Mouse (Mus musculus) MEL (cell line): Measurements from ENCODE around the gene Spic. TPM values are rescaled to one million over a fixed set of nuclear protein-coding genes. Genes with fewer than 3 reads are reported as not detected.

ENCODE experiments used
- DNase-seq: peaks from one replicate; pipeline ENCODE4 v3.0.0; 2011; ENCODE audit warnings: low read depth, low spot score
- H3K27ac ChIP-seq: 2 replicates; pipeline ENCODE4 v1.5.1; 2012; ENCODE audit warnings: low read depth, mild to moderate bottlenecking, control low read depth, low read length, moderate library complexity; ENCODE audit not compliant: control insufficient read depth
- H3K27me3 ChIP-seq, 2 experiments: fragments of 150-350 bp in 1 of 2; sonication (generic) in 1 of 2; 2 replicates each; pipeline ENCODE4 v1.6.1; 2012; ENCODE audit warnings: low read length in 2 of 2, mild to moderate bottlenecking in 2 of 2, improper control_type of control experiment in 1 of 2, moderate library complexity in 1 of 2; ENCODE audit not compliant: insufficient read depth in 2 of 2, control insufficient read depth in 1 of 2
- H3K36me3 ChIP-seq, 2 experiments: 2 replicates each; pipeline ENCODE4 v1.6.1; 2012 to 2014; ENCODE audit warnings: low read length in 2 of 2, improper control_type of control experiment in 1 of 2, inconsistent platforms in 1 of 2, mild to moderate bottlenecking in 1 of 2; ENCODE audit not compliant: insufficient read depth in 2 of 2, control insufficient read depth in 1 of 2
- H3K4me1 ChIP-seq, 2 experiments: fragments of 150-350 bp in 1 of 2; sonication (generic) in 1 of 2; 2 replicates each; pipeline ENCODE4 v1.6.1; 2012; ENCODE audit warnings: low read length in 2 of 2, improper control_type of control experiment in 1 of 2, mild to moderate bottlenecking in 1 of 2; ENCODE audit not compliant: insufficient read depth in 2 of 2, control insufficient read depth in 1 of 2
- H3K4me3 ChIP-seq, 2 experiments: fragments of 150-350 bp in 1 of 2; sonication (generic) in 1 of 2; 2 replicates each; pipeline ENCODE4 v1.5.1; 2012; ENCODE audit warnings: low read depth in 2 of 2, low read length in 2 of 2, mild to moderate bottlenecking in 2 of 2, moderate library complexity in 2 of 2, control low read depth in 1 of 2, improper control_type of control experiment in 1 of 2; ENCODE audit not compliant: control insufficient read depth in 1 of 2, insufficient read depth in 1 of 2
- H3K79me2 ChIP-seq: 2 replicates; pipeline ENCODE4 v1.6.1; 2012; ENCODE audit warnings: mild to moderate bottlenecking, low read length, moderate library complexity; ENCODE audit not compliant: control insufficient read depth, poor library complexity, insufficient read depth
- H3K9ac ChIP-seq: 2 replicates; pipeline ENCODE4 v1.6.1; 2012; ENCODE audit warnings: low read depth, mild to moderate bottlenecking, control low read depth, low read length, moderate library complexity; ENCODE audit not compliant: control insufficient read depth, poor library complexity, severe bottlenecking
- H3K9me3 ChIP-seq: fragments of 150-350 bp; sonication (generic); replicated peaks from 2 replicates; pipeline ENCODE4 v1.6.1; 2012; ENCODE audit warnings: mild to moderate bottlenecking, low read length, improper control_type of control experiment, moderate library complexity; ENCODE audit not compliant: insufficient read depth
- CHD2 ChIP-seq: IDR thresholded peaks from 2 replicates; pipeline ENCODE4 v1.6.1; 2011; ENCODE audit warnings: low read length, improper control_type of control experiment
- E2F4 ChIP-seq: IDR thresholded peaks from 2 replicates; pipeline ENCODE4 v1.6.1; 2011; ENCODE audit warnings: low read depth, low read length, improper control_type of control experiment, borderline replicate concordance
- EP300 ChIP-seq, 2 experiments: IDR thresholded peaks; 2 replicates each; pipeline ENCODE4 v1.6.1; 2011; ENCODE audit warnings: improper control_type of control experiment in 2 of 2, low read length in 2 of 2, low read depth in 1 of 2, mild to moderate bottlenecking in 1 of 2
- ETS1 ChIP-seq: IDR thresholded peaks from 2 replicates; pipeline ENCODE4 v1.6.1; 2012; ENCODE audit warnings: low read depth, mild to moderate bottlenecking, inconsistent platforms, low read length, improper control_type of control experiment, moderate library complexity
- JUND ChIP-seq: IDR thresholded peaks from 2 replicates; pipeline ENCODE4 v1.6.1; 2011; ENCODE audit warnings: low read depth, mild to moderate bottlenecking, improper control_type of control experiment, low read length
- MAFK ChIP-seq: IDR thresholded peaks from 2 replicates; pipeline ENCODE4 v1.6.1; 2011; ENCODE audit warnings: low read depth, mild to moderate bottlenecking, low read length, improper control_type of control experiment, borderline replicate concordance
- MXI1 ChIP-seq: IDR thresholded peaks from 2 replicates; pipeline ENCODE4 v1.6.1; 2011; ENCODE audit warnings: mild to moderate bottlenecking, low read depth, low read length, improper control_type of control experiment
- MYC ChIP-seq: IDR thresholded peaks from 2 replicates; pipeline ENCODE4 v1.6.1; 2011; ENCODE audit warnings: low read depth, mild to moderate bottlenecking, low read length, improper control_type of control experiment, moderate library complexity
- POLR2AphosphoS5 ChIP-seq: IDR thresholded peaks from 2 replicates; pipeline ENCODE4 v1.6.1; 2012; ENCODE audit warnings: low read depth, borderline replicate concordance, mild to moderate bottlenecking, inconsistent platforms, low read length, moderate library complexity, mixed read lengths
- RAD21 ChIP-seq: IDR thresholded peaks from 2 replicates; pipeline ENCODE4 v1.6.1; 2011; ENCODE audit warnings: mild to moderate bottlenecking, low read depth, low read length, improper control_type of control experiment
- SMC3 ChIP-seq: IDR thresholded peaks from 2 replicates; pipeline ENCODE4 v1.6.1; 2011; ENCODE audit warnings: low read depth, low read length, improper control_type of control experiment
- USF1 ChIP-seq: IDR thresholded peaks from 2 replicates; pipeline ENCODE4 v1.6.1; 2014; ENCODE audit warnings: low read depth, mild to moderate bottlenecking, inconsistent platforms, low read length, improper control_type of control experiment, moderate library complexity
- ZNF384 ChIP-seq: IDR thresholded peaks from 2 replicates; pipeline ENCODE4 v1.6.1; 2012; ENCODE audit warnings: low read depth, mild to moderate bottlenecking, inconsistent platforms, low read length, improper control_type of control experiment
- polyA plus RNA-seq, 2 experiments: library from polyadenylated mRNA; stranded (reverse) in 1 of 2; unstranded in 1 of 2; fragments of >175 nt in 1 of 2; fragments of >200 nt in 1 of 2; gene quantifications; 2 replicates each; pipeline versions ENCODE4 v1.2.1 to v1.2.4; 2012; ENCODE audit warnings: low replicate concordance in 2 of 2, low read depth in 1 of 2; ENCODE audit not compliant: insufficient read length in 2 of 2, insufficient read depth in 1 of 2, missing spikeins in 1 of 2
- total RNA-seq: library from RNA; depleted of rRNA; stranded (reverse); fragments of 300-350 nt; gene quantifications from 2 replicates; pipeline ENCODE4 v1.2.3, GENCODE M21; 2012

Spic gene
- total and polyA plus RNA-seq, 3 experiments, result not detected

GRCm38 (mm10) chr10:88715621-88716020, 30.8 kb upstream of the Spic start:
- DNase-seq, result no peak
- no peaks in the 10 kb centered on the region for H3K9me3 ChIP-seq
- no peak overlapping the region for H3K9ac ChIP-seq
- no peaks in the 10 kb centered on the region for H3K79me2 ChIP-seq
- no peak for TF ChIP-seq USF1
- no peak for TF ChIP-seq CHD2
- no peak for TF ChIP-seq JUND
- TF ChIP-seq MAFK, result no peak
- TF ChIP-seq SMC3, result no peak
- TF ChIP-seq E2F4, result no peak
- TF ChIP-seq MXI1, result no peak
- TF ChIP-seq MYC, result no peak
- TF ChIP-seq, all 39 proteins: peak for 0
- peaks cover 0 to 6% of the 10 kb centered on the region in 2 experiments; a peak in 2 of 4 replicates for H3K36me3 ChIP-seq
- H3K27ac ChIP-seq, result no peak overlapping the region
- peaks cover 0 to 7% of the 10 kb centered on the region in 2 experiments; a peak in 2 of 4 replicates for H3K4me1 ChIP-seq
- no peak overlapping the region for H3K4me3 ChIP-seq
- peaks cover 0 to 3% of the 10 kb centered on the region in 2 experiments; a peak in 3 of 4 replicates for H3K27me3 ChIP-seq

- H3K27me3 ChIP-seq, result peaks cover 0 to 3% of the 10 kb centered on the region in 2 experiments; a peak in 3 of 4 replicates
- no peaks in the 10 kb centered on the region for H3K9me3 ChIP-seq
- no peak overlapping the region for H3K9ac ChIP-seq
- peaks cover 0 to 7% of the 10 kb centered on the region in 2 experiments; a peak in 2 of 4 replicates for H3K4me1 ChIP-seq
- no peak overlapping the region for H3K4me3 ChIP-seq
- H3K36me3 ChIP-seq, result peaks cover 0 to 6% of the 10 kb centered on the region in 2 experiments; a peak in 2 of 4 replicates
- H3K27ac ChIP-seq, result no peak overlapping the region
- no peaks in the 10 kb centered on the region for H3K79me2 ChIP-seq
- DNase-seq, result no peak
- TF ChIP-seq POLR2AphosphoS5, result no peak
- TF ChIP-seq, all 39 proteins: peak for 0
Measured at GRCm38 (mm10) chr10:88714744-88715143, 29.9 kb upstream of the Spic start.

GRCm38 (mm10) chr10:88712359-88712758, 27.5 kb upstream of the Spic start:
- Histone ChIP-seq H3K27ac (no peak overlapping the region), H3K36me3 (peaks cover 0 to 16% of the 10 kb centered on the region in 2 experiments; a peak in 2 of 4 replicates), H3K9me3 (no peaks in the 10 kb centered on the region), H3K79me2 (no peaks in the 10 kb centered on the region), H3K9ac (no peak overlapping the region), H3K4me1 (peaks cover 0 to 16% of the 10 kb centered on the region in 2 experiments; a peak in 2 of 4 replicates), H3K4me3 (no peak overlapping the region)
- DNase-seq, result peak; percentile 57
- TF ChIP-seq MYC (no peak), MAFK (peak; percentile 84), USF1 (peak; percentile 36; the same call in 1 of the 2 replicates), EP300 (IDR thresholded peaks at IDR 0.05; ENCODE audit: low read depth in 1 of 2, low read length in 2 of 2) (peak; percentile 13 to 36; a peak in 1 of 4 replicates), RAD21 (no peak), ZNF384 (peak; percentile 98), ETS1 (peak; percentile 65)
- TF ChIP-seq, all 39 proteins: peak for 5
- peaks cover 0 to 3% of the 10 kb centered on the region in 2 experiments; a peak in 2 of 4 replicates for H3K27me3 ChIP-seq
